Mouse (Mus musculus) erythroblast, embryonic 14.5 days (primary cell): ENCODE data around the gene Map3k7cl.

Experiments used
- GATA1 ChIP-seq: IDR thresholded peaks from 2 replicates; pipeline ENCODE4 v1.6.1; 2012; ENCODE audit warnings: low read length, inconsistent platforms, mixed read lengths
- TAL1 ChIP-seq: IDR thresholded peaks from 3 replicates; pipeline ENCODE4 v1.6.1; 2012; ENCODE audit warnings: low read length, inconsistent platforms, mixed read lengths

- TF ChIP-seq TAL1 (no peak), GATA1 (no peak)
Measured at GRCm38 (mm10) chr16:87610142-87610541, 57.0 kb downstream of the Map3k7cl start.
